8 mouse cellular contexts compared by ENCODE assay signal in the genomic region with DNA sequence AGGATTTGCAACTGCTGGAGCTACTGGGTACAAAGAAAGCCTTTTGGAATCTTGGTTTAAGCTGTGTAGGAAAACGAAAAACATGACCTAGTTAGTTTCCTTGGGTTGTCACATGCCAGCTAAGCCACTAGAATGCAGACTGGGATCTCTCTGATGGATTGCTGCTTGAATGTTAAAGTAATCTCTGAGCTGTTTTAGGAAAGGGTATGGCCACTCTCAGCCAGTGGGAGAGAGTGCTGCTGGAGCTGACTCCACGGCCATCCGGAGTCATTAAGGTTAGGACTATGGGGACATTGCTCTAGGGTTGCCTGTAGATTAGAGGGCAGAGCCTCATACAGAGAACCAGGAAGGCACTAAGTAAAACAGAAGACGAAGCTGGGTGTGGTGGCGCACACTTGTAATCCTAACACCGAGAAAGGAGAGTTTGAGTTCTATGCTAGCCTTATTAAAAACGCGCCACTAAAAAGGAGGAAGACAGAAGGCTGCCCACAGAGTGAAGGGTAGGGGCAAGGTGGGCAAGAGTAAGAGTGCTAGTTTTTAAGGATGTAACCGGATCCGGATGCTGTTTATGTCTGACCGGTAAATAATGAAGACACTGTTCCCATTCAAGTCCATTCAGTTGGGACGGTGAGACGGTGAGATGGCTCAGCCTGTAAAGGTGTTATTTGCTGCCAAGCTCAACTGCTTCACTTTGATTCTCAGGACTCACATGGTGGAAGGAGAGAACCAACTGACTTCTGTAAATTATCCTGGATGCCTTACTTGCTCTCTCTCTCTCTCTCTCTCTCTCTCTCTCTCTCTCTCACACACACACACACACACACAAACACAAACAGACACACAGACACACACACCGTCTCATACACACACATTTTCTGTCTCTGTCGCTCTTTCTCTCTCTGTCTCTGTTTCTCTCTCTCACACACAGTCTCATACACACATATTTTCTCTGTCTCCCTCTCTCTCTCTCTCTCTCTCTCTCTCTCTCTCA. TPM values are rescaled to one million over a fixed set of nuclear protein-coding genes. Genes with fewer than 3 reads are reported as not detected.
DNase-seq lines count a peak whose midpoint lies in the region; ATAC-seq lines count a peak whose summit lies in the region.

No protein-coding gene starts in this region.

- no peaks in the 10 kb centered on the region for H3K36me3 ChIP-seq in midbrain, embryonic 11.5 days (ENCODE audit: control insufficient read depth, insufficient read depth, low read length)

- peaks cover 5% of the 10 kb centered on the region; the same call in 1 of the 2 replicates for H3K4me1 ChIP-seq in brown adipose tissue, adult 24 weeks (ENCODE audit: control insufficient read depth, insufficient read depth, insufficient read length, low read length)
- H3K4me1 ChIP-seq in midbrain, embryonic 11.5 days (ENCODE audit: control insufficient read depth, insufficient read depth, low read length), result peaks cover 3% of the 10 kb centered on the region; the same call in 1 of the 2 replicates

- H3K9me3 ChIP-seq in midbrain, embryonic 11.5 days (ENCODE audit: control insufficient read depth, low read length), result no peaks in the 10 kb centered on the region

- peaks cover 4% of the 10 kb centered on the region for H3K27me3 ChIP-seq in midbrain, embryonic 11.5 days (ENCODE audit: control insufficient read depth, insufficient read depth, low read length)

- WGBS in midbrain, embryonic 11.5 days, result 30% methylated on average over 15 of the region's 15 CpGs

- peak overlapping the region; percentile 71 for H3K4me3 ChIP-seq in brown adipose tissue, adult 24 weeks (ENCODE audit: insufficient read depth, low read depth, low read length)
- peak overlapping the region; percentile 30 for H3K4me3 ChIP-seq in midbrain, embryonic 11.5 days (ENCODE audit: low read depth, low read length)

- peak; percentile 65 for ATAC-seq in midbrain, embryonic 11.5 days (ENCODE audit: low FRiP score)

- peak; percentile 14 for DNase-seq in ovary, postnatal 36 days (ENCODE audit: low spot score)
- no peak for DNase-seq in ovary, postnatal 10 days (ENCODE audit: low spot score)
- DNase-seq in forelimb bud, embryonic 11.5 days (ENCODE audit: low read depth, low spot score), result peak; percentile 17
- DNase-seq in kidney, postnatal 10 days, result peak; percentile 35
- peak; percentile 87 for DNase-seq in midbrain, embryonic 11.5 days (ENCODE audit: low spot score, missing footprints)
- DNase-seq in thymus, postnatal 14 days, result peak; percentile 26
- DNase-seq in urinary bladder, adult 2 months (ENCODE audit: low spot score), result no peak

- peak overlapping the region; percentile 74 for H3K9ac ChIP-seq in midbrain, embryonic 11.5 days (ENCODE audit: low read length)

- peak overlapping the region; percentile 57 for H3K4me2 ChIP-seq in midbrain, embryonic 11.5 days

- peak overlapping the region; percentile 95 for H3K27ac ChIP-seq in brown adipose tissue, adult 24 weeks (replicated peaks; ENCODE audit: low read depth, low read length)
- peak overlapping the region; percentile 96 for H3K27ac ChIP-seq in midbrain, embryonic 11.5 days (ENCODE audit: low read depth, low read length)

RNA-seq across cellular contexts. Expression of gene Ddx3x, which starts 37.3 kb away (rescaled TPM):
- polyA plus RNA-seq in brown adipose tissue, adult 24 weeks (2012; ENCODE audit: insufficient read depth, insufficient read length, missing spikeins), result 118 and 144 TPM in 2 replicates
- polyA plus RNA-seq in midbrain, embryonic 11.5 days (2014; fragmentation: Nextera tagmentation; extraction: Ambion mirVana), result 196 and 219 TPM in 2 replicates
- 61.9 and 98.8 TPM in 2 replicates for polyA plus RNA-seq in urinary bladder, adult 2 months (2012; rRNA removed)

Comparison
In these comparisons a context has a peak if more than half of its experiments do, and no peak if none do; other contexts are left out.
1. DNase-seq: peak in ovary, postnatal 36 days (single experiment), forelimb bud, embryonic 11.5 days (single experiment), kidney, postnatal 10 days (single experiment), midbrain, embryonic 11.5 days (single experiment) and thymus, postnatal 14 days (single experiment); none in ovary, postnatal 10 days (single experiment) and urinary bladder, adult 2 months (single experiment).